Mouse (Mus musculus) urinary bladder, postnatal 10 days (tissue): ENCODE data around the gene Tead1.

Source experiments
- DNase-seq: peaks from one replicate; pipeline ENCODE4 v3.0.0; 2022; ENCODE audit warnings: low spot score

Tead1 gene

DNA sequence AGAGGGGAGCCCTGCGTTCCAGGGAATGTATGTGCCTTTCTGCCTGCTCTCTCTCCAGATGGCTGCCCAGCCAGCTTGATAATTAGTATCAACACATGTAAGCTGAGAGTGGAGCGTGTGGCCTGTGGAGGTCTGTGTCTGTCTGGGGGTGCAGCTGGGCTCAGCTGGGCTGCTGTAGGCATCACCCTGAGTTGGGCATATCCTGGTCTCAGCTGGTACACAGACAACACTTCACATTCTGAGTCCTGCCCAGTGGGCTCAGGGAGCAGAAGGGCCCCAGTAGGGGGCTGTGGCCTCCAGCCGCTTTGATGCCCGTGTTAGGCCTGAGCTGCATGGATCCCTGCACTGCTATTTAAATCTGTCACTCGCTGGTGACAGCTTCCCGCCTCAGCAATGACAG is 100.5 kb downstream of the Tead1 start:
- no peak for DNase-seq

DNA sequence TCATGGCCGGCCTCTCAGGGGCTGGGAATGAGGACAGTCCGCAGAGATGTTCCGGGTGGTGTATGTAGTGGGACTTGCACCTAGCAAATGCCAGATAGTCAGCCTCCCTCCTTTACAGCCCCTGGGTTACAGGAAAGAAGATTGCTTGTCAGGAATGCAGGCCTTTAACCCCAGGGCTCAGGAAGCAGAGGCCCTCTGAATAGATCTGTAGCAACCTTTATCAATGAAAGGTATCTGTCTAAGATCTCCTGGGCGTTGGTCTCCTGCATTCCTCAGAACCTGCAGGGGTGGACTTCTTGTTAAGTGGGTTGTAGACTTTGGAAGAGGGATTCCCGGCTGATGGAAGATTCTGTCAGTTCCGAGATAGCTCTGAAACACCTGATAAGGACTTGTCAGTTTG is 101.8 kb downstream of the Tead1 start:
- DNase-seq = no peak

DNA sequence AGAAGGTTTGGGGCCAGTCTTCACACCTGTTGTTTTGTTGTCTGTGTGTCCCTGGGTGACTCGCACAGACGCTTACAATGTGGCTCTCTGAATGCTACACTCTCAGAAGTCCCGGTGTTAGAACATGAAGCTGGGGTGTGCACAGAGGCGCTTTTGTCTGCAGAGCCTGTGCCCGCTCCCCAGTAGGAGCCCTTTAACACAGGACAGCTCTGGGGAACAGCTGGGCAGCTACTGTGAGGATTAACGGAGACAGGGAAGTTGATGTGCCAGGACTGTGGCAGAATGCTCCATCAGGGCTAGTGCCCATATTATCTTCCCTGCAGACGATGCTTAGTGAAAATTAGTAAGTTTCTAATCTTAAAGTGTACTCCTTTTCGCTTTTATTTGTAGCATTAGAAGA is 102.9 kb downstream of the Tead1 start:
- no peak for DNase-seq

DNA sequence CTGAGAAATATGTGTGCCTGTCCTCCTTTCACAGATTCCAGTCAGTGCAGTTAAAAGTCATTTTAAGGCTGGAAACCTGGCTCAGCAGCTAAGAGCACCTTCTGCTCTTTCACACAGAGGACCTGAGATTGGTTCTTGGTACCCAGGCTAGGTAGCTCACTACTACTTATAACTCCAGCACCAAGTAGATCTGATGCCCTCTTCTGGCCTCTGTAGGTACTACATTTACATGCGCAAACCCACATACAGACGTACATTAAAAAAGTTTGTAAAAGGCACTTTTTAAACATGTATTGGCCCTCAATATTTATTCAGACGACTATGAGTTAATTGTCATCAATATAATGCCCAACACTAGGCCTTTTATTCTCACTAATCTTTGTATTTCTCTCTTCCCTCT is 105.2 kb downstream of the Tead1 start:
- DNase-seq = no peak

DNA sequence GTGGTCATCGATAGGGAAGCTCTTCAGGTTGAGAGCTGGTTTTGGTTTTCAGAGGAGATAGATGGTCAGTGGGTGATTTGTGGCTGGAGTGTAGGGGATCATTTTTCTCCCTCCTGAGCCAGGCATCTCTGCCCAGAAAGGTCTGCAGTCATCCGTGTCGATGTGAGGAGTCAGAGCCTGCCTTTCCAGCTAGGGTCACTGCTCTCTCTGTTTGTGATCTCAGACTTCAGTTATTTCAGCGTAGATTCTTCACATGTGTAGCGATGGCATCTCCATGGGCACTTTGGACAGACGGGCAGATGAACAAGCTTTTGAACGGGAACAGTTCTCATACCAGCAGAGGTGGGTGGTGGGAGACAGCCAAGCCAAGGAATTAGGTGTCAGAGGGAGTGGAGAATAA is 106.2 kb downstream of the Tead1 start:
- no peak for DNase-seq

DNA sequence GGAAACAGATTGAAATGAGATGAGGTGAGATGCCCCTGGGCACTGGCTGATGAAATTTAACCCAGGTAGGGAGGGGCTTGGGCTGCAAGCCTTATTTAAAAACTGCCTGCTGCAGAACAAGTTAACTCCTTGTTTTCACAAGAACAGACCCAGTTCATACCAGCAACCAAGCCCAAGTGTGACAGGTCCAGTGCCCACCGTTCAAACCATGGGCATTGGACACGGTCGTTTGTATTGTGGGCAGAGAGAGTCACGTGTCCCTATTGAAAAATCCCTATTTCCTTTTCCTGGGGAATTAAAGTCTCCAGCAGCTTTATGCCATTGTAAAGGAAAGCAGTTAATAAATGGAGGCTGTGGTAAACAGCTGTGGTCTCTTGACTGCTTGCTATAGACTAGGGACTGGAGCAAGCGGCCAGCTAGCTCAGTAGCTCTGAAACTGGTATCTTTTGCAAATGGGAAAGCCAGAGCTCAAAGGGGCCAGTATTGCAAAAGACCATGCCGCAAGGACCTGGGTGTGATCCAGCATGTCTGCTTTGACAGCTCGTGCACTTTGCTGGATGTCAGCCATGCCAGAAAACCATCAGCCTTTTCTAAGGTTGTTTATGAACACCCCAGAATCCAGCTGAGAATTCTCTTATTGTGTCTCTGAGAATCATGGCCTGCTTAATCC is 107.6 kb downstream of the Tead1 start:
- DNase-seq = no peak

DNA sequence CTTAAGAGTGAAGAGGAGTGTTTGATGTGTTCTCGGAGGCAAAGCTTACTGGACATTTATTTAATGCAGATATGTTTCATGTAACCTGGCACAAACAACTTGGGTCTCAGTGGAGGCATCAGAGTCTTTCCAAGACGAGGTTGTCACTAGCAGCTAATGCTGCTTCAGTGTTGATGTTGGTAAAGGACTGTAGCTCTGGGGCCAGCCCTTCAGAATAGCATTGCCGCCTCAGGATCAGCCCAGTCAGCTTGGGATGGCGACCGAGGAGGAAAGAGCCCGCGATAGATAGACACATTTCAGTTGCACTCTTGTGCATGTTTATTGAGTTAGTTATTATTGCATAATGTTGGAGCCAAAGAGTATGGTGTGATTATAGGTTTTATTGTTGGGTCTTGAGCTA is 108.2 kb downstream of the Tead1 start:
- DNase-seq = no peak

DNA sequence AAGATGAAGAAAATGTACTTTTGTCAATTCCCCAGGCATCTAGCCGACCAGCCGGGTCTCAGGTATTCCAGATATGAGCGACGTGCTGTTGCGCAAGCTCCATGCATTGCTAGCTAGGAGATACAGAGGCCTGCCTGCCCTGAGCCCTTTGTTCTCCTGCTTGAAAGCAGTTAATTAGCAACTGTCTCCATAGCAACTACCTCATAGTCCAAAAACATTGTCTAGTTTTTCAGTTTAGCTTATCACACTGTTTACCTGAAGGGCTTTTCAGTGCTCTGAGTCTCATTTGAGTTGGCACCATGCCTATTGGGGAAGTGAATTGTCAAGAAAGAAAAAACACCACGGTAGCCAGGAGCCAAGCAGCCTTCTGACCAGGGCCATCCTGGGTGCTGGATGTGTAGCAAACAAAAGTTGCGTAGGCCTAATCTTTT is 109.2 kb downstream of the Tead1 start:
- no peak for DNase-seq

DNA sequence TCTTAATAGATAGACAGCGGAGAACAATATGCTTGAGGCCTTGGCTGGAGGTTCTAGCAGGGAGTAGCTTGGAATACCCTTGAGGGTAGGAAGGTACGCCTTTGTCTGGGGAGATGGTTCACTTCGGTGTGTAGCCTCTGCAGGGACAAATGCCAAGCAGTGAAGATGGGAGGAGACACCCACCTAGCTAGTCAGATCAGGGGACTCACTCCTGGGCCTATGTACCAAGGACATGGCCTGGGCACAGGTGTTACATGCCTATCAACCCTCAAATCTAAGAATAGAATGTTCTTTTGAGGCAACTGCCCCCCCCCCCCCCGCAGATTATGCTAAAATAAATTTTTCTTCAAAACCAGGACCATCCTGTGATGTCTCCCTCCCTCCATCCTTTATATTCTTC is 110.6 kb downstream of the Tead1 start:
- DNase-seq = no peak

DNA sequence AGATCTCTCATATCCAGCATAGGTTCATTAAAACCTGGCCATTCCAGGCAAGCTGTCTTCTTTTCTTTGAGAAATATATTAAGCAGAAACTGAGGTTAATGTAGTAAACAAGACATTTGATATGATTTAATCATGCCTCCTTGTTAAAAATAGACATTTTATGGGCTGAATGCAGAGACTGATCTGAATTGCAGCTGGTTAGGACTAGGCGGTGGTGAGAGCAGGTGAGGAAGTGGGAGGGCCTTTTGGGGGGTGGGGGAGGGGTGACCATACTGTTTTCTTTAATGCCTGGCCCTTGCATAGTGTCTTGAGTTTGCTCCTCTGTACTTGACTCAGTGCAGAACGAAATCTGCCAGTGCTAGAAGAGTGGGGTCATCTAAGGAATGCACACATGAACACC is 111.2 kb downstream of the Tead1 start:
- DNase-seq = no peak

DNA sequence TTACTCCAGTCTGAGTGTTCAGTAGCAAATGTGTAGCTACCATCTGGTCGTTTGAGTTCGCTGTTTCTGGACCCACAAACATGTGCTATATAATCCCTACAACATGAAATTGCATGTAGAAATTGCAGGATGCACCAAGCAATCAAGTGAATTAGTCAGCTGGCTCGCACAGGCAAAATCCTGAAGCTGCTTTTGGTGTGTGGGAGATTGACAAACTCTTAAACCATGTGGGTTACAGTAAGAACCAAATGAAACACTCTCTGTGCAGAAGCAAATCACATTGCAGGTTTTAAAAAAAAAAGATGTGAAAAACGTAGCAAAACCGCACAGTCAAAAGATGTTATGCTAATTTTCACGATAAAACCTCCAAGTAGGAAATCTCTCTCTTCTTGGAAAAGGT is 113.6 kb downstream of the Tead1 start:
- no peak for DNase-seq

DNA sequence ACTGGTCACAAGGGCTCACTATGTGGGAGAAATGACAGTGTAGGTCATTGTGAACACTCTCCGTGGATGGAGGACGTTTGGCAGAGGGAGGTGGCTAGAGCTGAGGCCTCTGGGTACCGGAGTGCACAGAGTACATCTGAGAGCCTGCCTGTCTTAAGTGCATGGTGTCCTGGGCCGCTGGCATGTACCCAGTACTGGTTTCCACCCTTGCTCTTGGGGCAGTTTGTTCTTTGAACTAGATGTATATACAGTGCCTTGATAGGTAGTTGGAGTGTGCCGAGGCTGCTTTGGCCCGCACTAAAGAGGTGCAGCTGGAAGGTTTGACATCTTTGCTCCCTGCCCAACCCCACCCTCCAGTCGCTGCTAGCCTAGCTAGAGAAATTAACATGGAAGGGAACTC is 114.8 kb downstream of the Tead1 start:
- DNase-seq = no peak

DNA sequence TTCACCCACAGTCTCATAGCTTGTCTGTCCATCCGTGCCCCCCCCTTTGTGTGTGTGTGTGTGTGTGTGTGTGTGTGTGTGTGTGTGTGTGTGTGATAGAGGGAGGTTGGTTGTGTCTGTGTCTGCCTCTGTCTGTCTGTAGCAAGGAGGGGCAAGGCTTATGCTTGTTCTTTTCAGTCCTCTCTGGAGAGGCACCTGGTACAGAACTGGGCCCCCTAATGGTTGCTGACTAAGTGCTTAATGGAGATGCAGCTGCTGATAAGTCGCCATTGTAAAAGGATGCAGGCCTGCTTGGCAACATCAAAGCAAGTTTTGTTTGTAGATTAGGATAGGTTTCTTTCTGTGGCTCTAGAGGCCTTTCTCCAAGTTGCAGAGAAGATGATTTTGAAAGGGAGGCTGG is 115.4 kb downstream of the Tead1 start:
- no peak for DNase-seq

DNA sequence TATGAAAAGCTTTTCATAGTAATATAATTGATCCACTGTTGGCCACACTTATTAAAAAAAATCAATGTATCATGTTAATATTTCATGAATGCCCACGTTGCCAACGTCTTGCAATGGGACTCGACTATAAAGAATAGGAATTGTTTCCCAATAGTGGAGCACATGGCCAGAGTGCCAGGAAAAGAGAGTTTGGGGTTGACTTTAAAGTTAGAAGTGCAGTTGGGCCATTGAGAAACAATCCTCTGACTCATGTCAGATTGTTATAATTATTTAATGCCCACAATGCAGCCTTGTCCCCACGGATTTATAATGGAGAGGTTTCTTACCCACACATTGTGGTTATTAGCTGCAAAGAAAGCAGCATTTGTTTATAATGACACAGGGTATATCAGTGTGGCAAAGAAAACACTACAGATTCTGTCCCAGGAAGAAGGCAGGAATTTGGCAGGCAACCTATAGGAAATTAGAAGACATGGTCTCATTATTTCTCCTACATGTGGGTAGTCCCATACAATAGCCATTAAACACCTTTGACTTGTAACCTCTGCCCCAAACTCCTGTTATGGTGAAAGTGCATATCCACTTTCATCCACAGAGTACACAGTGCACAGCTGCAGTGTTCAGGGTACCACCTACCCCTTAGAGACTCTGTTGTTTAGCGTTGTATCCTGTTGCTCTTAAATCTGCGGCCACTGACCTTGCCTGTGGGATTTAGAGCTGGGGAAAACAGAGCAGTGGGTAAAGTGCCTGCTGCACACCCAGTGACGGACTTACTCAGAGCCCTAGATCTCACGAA is 118.6 kb downstream of the Tead1 start:
- DNase-seq = no peak

DNA sequence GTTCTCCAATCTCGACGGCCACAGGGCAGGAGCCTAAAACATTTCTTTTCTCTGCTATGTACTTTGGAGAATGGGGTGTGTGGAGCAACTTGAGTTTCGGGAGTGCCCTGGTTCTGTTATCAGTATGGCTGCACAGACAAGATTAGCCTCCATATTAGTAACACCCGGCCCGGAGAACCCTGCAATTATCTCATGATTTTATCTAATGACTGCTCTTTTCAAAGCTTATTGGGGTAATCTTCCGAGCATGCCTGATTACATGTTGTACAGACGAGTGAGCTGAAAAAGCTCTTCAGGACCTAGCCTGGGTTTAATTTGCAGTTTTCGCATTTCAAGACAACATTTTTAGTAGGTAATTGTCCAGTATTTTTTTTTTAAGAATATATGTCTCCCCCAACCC is 122.6 kb downstream of the Tead1 start:
- no peak for DNase-seq

DNA sequence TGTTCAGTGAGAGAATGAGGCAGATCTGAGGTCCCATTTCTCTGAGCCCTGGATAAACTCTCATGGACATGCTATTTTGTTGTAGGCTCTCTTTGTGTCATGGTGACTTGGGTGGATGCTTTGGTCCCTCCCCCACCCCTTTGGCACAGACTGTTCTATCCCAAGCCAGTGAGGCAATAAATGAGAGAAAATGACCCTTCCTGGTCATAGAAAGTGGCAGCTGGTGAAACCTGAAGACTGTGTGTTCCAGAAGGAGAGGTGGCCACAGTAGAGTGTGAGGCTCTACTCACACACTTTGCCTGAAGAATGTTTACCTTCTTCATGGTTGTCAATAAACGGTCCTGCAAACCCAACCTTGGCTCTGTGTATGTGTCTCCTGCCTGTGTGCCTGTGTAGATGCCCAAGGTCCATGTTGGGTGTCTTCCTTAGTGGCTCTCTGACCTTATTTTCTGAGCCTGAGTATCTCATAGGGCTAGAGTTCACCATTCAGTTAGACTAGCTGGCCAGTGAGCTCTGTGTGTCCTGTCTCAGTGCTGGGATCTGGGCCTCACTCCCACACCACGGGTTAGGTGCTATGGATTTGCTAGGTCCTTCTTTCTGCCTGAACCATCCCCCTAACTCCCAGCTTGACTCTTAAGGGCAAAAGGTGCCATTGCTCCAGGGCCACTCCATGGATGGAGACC is 127.7 kb downstream of the Tead1 start:
- no peak for DNase-seq

DNA sequence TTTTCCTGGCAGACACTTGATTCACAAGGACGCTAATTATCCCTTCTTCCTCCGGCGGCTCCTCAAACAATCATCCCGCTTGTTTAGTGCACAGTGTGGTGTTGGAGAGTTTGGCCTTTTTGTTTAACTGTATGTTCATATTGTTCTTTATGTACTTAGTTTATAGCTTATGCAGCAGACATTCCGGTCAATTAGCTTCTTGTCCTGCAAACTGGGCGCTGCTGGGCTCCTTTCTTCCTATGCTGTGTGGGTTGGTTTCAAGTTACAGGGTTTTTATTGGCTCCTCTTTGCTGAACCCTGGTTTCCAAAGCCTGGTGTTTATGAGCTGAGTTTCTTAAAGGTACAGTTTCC is 128.3 kb downstream of the Tead1 start:
- DNase-seq = no peak

DNA sequence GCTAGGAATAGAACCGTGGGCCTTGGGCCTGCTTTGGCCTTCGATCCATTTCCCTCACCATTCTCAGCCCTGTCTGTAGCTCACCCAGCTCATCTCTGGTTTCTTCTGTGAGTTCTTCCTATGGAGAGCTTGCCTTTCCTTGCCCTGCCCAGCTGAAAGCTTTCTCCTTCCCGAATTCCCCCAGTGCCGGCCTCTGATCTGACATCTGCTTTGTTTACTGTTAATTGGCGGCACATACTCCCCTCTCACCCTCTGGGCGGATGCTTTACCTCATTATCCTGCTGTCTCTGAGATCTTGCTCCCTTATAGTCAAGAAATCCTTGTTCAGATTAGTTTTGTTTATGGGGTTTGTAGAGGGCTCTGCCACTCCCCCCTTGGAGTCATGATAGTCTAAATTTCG is 131.6 kb downstream of the Tead1 start:
- DNase-seq = no peak

DNA sequence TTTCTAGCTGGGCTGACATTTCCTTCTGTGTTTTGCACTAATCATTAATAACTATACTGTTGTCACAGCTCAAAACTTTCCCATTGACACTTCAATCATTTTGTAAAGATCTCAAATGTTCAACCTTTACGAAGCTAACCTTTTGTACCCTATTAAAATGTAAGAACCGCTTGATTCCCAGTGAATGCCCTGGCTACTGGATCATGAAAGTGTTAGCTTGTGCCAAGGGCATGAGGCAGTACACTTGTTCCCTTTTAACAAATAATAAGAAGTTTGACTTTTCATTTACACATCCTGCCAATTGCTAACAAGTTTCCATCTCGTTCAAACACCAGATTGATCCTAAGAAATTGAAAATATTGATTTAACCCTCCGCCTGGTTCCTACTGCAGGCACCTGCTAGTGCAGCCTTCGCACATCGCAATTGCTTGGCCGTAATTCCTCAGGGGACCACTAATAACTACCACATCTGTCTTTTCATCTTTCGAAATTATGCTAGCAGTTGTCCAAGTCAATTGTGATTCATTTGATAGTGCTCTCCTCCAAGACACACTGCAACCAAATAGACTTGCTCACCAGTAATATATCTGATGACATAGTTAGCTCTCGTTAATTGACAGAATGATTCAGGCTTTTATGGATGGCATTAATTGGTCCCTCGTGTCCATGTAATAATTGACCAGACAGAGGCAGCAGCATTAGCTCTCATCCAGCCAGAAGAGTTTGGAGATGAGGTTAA is 133.1 kb downstream of the Tead1 start:
- no peak for DNase-seq

DNA sequence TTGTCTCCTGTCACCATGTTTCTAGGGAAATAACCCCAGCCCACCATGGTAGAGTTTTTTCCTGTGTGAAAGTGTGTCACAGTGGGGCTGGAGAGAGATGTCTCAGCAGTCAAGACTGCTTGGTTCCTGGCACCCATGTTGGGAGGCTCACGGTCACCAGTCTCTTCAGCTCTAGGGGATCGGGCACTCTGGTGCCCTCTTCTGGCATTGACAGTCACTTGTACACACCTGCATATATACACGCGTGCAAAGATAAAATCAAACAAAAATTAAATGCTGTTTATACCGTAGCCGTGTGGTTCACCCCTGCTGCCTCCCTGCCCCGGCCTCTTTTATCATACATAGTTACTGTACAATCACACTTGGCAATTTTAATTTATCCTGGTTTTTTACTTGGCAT is 134.0 kb downstream of the Tead1 start:
- no peak for DNase-seq

DNA sequence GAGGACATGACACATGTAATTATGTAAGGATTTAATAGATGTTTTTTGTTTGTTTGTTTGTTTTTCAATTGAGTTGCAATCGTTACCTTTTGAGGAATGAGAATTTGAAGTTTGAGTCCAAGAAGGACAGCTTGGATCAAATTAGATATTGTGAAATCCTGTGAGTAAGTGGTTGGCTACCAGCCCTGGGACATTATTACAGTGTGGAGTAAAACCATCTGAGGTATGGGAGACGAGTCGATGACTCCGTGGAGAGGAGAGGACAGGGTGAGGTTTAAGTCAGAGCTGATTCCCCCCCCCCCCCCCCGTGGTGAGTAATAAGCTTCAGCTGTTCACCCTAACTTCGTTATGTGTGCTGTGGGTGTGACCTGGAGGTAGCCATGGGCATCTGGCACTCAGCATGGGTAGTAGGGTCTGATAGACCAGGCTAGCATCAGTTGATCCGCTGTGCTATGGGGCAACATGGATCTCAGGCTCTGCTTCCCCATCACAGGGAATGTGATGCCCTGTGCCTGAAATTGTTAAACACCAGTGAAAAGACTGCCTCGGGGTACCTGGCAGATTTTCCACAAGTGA is 134.7 kb downstream of the Tead1 start:
- DNase-seq = no peak

DNA sequence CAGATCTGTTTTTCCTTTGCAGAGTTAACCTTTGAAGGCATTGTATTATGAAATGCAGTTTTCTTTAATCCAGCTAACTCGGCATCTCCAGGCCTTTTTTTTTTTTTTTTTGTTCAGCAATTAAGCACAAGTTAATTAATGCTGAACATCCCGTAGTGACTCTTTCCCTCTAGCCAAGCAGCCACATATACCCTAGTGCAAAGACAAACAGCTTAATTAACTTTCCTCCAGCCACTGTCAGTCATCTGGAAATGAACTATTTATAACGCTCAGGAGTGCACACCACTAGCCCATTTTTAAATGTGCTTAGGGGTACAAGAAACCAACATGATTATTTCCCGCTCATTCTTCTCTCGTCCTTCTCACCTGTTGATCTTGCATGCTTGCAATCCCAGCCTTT is 136.9 kb downstream of the Tead1 start:
- DNase-seq = no peak
